Mouse (Mus musculus) G1E (cell line): ENCODE measurements at regions not wholly inside any gene's neighbourhood (a gene's known extent, or its start where the extent isn't known, plus 50 kb on each side); places are given as distances from the start of the nearest gene placed in this dataset.

Experiments used
- CTCF ChIP-seq: IDR thresholded peaks from 2 replicates; pipeline ENCODE4 v1.5.1; 2012; ENCODE audit warnings: low read depth, low read length, inconsistent platforms, mixed read lengths
- GATA1 ChIP-seq: IDR thresholded peaks from 2 replicates; pipeline ENCODE4 v1.6.1; 2012; ENCODE audit warnings: borderline replicate concordance, low read length, inconsistent platforms, mixed read lengths
- TAL1 ChIP-seq: conservative IDR thresholded peaks from 2 replicates; pipeline ENCODE4 v1.6.1; 2012; ENCODE audit warnings: low read depth, low read length, inconsistent platforms, mixed read lengths

- no peak for TF ChIP-seq CTCF
- no peak for TF ChIP-seq GATA1
- TF ChIP-seq TAL1 = no peak
Measured at GRCm38 (mm10) chr15:60280378-60280777, 264.0 kb upstream of the 4933412E24Rik start.
